Mouse (Mus musculus) midbrain, embryonic 15.5 days (tissue): ENCODE measurements around the gene Dnajc13. TPM values are rescaled to one million over a fixed set of nuclear protein-coding genes. Genes with fewer than 3 reads are reported as not detected.

Source experiments
- ATAC-seq: fragments of 200-750 bp; cut with Nextera tagmentation; replicated peaks from 2 replicates; pipeline ENCODE4 v1.8.0; 2017; ENCODE audit warnings: moderate TSS enrichment
- H3K27ac ChIP-seq: fragments of 300-500 bp; sonication (generic); 2 replicates; pipeline ENCODE4 v1.5.1; 2015; ENCODE audit warnings: mild to moderate bottlenecking, inconsistent platforms
- H3K27me3 ChIP-seq: fragments of 300-500 bp; sonication (generic); replicated peaks from 2 replicates; pipeline ENCODE4 v1.6.1; 2015; ENCODE audit warnings: inconsistent platforms
- H3K36me3 ChIP-seq: fragments of 300-500 bp; sonication (generic); replicated peaks from 2 replicates; pipeline ENCODE4 v1.6.1; 2015; ENCODE audit warnings: inconsistent platforms
- H3K4me1 ChIP-seq: fragments of 300-500 bp; sonication (generic); 2 replicates; pipeline ENCODE4 v1.6.1; 2015; ENCODE audit warnings: inconsistent platforms
- H3K4me2 ChIP-seq: fragments of 300-500 bp; sonication (generic); 2 replicates; pipeline ENCODE4 v1.6.1; 2015; ENCODE audit warnings: inconsistent platforms, mild to moderate bottlenecking, moderate library complexity
- H3K4me3 ChIP-seq: fragments of 300-500 bp; sonication (generic); 2 replicates; pipeline ENCODE4 v1.5.1; 2015; ENCODE audit warnings: mild to moderate bottlenecking, inconsistent platforms
- H3K9ac ChIP-seq: fragments of 300-500 bp; sonication (generic); 2 replicates; pipeline ENCODE4 v1.6.1; 2015; ENCODE audit warnings: mild to moderate bottlenecking, inconsistent platforms
- H3K9me3 ChIP-seq: fragments of 300-500 bp; sonication (generic); 2 replicates; pipeline ENCODE4 v1.6.1; 2016; ENCODE audit warnings: inconsistent platforms
- WGBS: fragments of 180-500 bp; shearing (Covaris S2); methylation state at CpG from one replicate; pipeline ENCODE4 v1.1.7; 2015; ENCODE audit warnings: mixed read lengths; 5-methylcytosine and 5-hydroxymethylcytosine counted together
- polyA plus RNA-seq: library from polyadenylated mRNA; unstranded; fragments of >200 nt; fragmentation: Nextera tagmentation; extraction: Ambion mirVana; gene quantifications from 2 replicates; pipeline ENCODE4 v1.2.1, GENCODE M21; 2015

The Dnajc13 gene
- polyA plus RNA-seq, 1 experiment from 2014 or later: 20.5 TPM

DNA sequence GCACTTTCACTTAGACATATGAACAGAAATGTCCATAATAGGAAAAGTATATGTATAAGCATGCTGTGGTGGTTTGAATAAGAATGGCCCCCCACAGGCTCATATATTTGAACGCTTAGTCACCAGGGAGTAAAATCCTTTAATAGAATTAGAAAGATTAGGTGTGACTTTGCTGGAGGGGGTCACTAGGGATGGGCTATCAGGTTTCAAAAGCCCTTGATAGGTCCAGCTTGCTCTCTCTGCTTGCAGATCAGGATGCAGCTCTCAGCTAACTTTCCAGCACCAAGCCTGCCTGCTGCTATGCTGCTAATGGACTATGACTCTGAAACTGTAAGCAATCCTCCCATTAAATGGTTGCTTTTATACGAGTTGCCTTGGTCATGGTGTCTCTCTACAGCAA is 68.2 kb downstream of the Dnajc13 start:
- Histone ChIP-seq H3K4me3 (no peak overlapping the region), H3K4me1 (no peaks in the 10 kb centered on the region), H3K9me3 (no peaks in the 10 kb centered on the region), H3K9ac (no peak overlapping the region), H3K27me3 (no peaks in the 10 kb centered on the region), H3K27ac (no peak overlapping the region), H3K36me3 (peaks cover 31% of the 10 kb centered on the region), H3K4me2 (no peak overlapping the region)
- ATAC-seq: no peak
- 47% methylated on average over 2 of the region's 2 CpGs for WGBS

DNA sequence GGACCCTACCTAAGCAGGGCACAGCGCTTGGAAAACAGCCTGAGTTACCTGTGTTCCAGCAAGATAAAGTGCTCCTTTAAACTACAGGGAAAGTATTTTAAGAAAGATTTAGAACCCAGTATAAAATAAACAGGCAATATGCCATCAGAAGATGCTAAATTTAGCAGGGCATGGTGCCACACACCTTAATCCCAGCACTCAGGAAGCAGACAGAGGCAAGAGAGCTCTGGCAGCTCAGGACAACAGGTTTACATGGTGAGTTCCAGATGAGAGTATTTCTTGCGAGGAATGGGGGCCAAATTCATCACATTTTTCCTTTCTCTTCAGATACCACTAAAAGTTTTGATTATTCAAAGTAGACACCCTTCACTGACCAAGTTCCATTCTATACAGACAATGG is 68.8 kb downstream of the Dnajc13 start:
- Histone ChIP-seq H3K27ac (no peak overlapping the region), H3K27me3 (no peaks in the 10 kb centered on the region), H3K4me1 (no peaks in the 10 kb centered on the region), H3K9me3 (no peaks in the 10 kb centered on the region), H3K4me3 (no peak overlapping the region), H3K9ac (no peak overlapping the region), H3K36me3 (peaks cover 33% of the 10 kb centered on the region), H3K4me2 (no peak overlapping the region)
- ATAC-seq: no peak
- WGBS: 83% methylated on average over 2 of the region's 2 CpGs

DNA sequence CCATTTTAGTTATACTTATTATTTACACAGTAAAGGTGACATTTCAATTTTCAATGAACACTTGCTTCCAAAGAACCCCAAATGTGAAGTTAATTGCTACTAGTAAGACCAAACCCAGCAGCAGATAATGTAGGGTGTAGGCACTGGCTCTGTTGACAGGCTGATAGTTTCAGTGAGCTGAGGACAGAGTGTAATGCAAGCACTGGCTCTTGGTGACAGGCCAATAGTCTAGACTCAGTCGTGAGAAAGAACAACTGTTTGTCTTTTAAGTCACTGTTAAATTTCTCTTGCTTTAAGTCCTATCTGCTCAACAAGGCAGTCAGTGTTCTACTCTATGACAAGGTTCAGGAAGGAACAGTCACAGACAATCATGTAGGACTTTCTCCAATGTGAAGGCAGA is 69.4 kb downstream of the Dnajc13 start:
- no peak overlapping the region for H3K4me2 ChIP-seq
- H3K36me3 ChIP-seq: peaks cover 31% of the 10 kb centered on the region
- WGBS: 79% methylated on average over 1 of the region's 1 CpGs
- H3K9me3 ChIP-seq: no peaks in the 10 kb centered on the region
- H3K27me3 ChIP-seq: no peaks in the 10 kb centered on the region
- H3K9ac ChIP-seq: no peak overlapping the region
- H3K4me3 ChIP-seq: no peak overlapping the region
- no peaks in the 10 kb centered on the region for H3K4me1 ChIP-seq
- no peak overlapping the region for H3K27ac ChIP-seq
- ATAC-seq: no peak

DNA sequence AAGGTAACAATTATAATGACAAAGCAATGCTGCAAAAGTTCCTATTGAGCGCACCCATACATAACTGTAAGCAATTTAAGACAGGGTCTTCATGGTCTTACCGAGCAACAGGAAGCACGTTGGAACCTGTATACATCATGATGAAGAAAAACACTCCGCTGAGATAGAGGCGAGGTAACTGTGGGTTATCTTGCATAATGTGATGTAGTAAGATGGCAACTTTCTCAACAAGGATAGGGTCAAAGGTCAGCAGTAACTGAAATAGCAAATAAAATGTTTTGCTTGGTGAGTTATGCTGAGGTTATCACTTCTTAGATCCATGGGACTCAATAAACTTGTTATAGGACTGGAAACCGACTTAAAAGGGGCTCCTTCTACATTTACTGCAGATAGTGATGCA is 70.2 kb downstream of the Dnajc13 start:
- Histone ChIP-seq H3K27me3 (no peaks in the 10 kb centered on the region), H3K4me3 (no peak overlapping the region), H3K27ac (no peak overlapping the region), H3K4me2 (no peak overlapping the region), H3K36me3 (peaks cover 27% of the 10 kb centered on the region), H3K9me3 (no peaks in the 10 kb centered on the region), H3K9ac (no peak overlapping the region), H3K4me1 (no peaks in the 10 kb centered on the region)
- WGBS: 93% methylated on average over 6 of the region's 6 CpGs
- ATAC-seq: no peak

DNA sequence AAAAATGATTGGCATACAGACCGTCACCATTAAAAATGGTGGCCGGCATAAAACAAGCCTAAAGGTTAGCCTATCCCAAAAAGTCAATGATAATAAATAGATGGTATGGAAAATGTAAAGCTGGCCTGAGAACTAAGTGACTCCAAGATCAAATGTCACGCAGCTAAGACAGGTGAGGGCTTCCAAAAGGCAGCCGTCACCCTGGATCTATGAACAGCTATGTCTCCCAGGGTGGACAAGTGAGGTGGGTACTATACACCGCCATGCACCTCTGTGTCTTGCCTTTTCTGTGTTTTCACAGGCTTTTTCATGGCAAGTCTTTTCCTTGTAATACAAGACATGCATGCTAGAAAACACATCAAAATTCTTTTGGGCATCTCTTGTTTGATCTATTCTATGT is 73.1 kb downstream of the Dnajc13 start:
- no peaks in the 10 kb centered on the region for H3K27me3 ChIP-seq
- WGBS: 98% methylated on average over 5 of the region's 5 CpGs
- no peak overlapping the region for H3K27ac ChIP-seq
- peaks cover 23% of the 10 kb centered on the region for H3K36me3 ChIP-seq
- H3K4me2 ChIP-seq: no peak overlapping the region
- no peak overlapping the region for H3K9ac ChIP-seq
- no peaks in the 10 kb centered on the region for H3K9me3 ChIP-seq
- no peak overlapping the region for H3K4me3 ChIP-seq
- ATAC-seq: no peak
- no peaks in the 10 kb centered on the region for H3K4me1 ChIP-seq

DNA sequence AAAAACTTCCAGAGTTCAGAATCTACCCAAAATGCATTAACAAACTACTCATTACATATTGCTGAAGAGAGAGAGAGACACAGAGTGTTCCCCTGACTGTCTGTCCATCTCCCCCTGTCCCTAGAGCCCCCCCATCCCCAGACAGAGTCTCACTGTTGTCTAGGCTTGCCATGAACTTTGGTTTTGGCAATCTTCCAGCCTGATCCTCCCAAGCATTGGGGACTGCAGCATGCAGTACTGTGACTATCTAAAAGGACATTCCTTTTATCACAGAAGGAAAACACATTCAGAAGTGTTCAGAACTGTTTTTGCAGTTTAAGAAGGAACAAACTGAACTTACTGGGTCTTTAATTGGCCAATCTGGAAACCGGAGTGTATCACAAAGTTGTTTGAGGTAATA is 74.0 kb downstream of the Dnajc13 start:
- H3K36me3 ChIP-seq: peaks cover 26% of the 10 kb centered on the region
- no peaks in the 10 kb centered on the region for H3K4me1 ChIP-seq
- no peak overlapping the region for H3K4me3 ChIP-seq
- 86% methylated on average over 1 of the region's 1 CpGs for WGBS
- H3K27ac ChIP-seq: no peak overlapping the region
- H3K9ac ChIP-seq: no peak overlapping the region
- H3K9me3 ChIP-seq: no peaks in the 10 kb centered on the region
- no peak overlapping the region for H3K4me2 ChIP-seq
- no peaks in the 10 kb centered on the region for H3K27me3 ChIP-seq
- no peak for ATAC-seq

DNA sequence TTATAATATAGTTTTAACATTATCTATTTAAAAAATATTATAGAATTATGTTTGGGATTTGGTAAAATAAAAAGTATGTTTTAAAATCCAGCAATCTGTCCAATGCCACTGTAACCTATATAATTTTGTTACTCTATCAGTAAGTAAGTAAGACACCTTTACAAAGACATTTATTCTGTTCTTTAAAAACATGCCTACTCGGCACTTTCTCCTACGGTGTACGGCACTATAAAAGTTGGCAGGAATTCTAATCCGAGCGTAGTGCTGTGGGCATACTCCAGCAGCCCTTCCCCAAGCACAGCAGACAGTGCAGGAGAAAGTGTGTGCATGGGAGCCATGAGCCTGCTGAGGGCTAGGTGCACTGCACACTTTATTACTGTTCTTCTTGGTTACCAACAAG is 75.7 kb downstream of the Dnajc13 start:
- no peaks in the 10 kb centered on the region for H3K4me1 ChIP-seq
- ATAC-seq: no peak
- peaks cover 34% of the 10 kb centered on the region for H3K36me3 ChIP-seq
- no peak overlapping the region for H3K9ac ChIP-seq
- H3K4me2 ChIP-seq: no peak overlapping the region
- WGBS: 92% methylated on average over 5 of the region's 5 CpGs
- H3K9me3 ChIP-seq: no peaks in the 10 kb centered on the region
- H3K4me3 ChIP-seq: no peak overlapping the region
- no peaks in the 10 kb centered on the region for H3K27me3 ChIP-seq
- no peak overlapping the region for H3K27ac ChIP-seq

DNA sequence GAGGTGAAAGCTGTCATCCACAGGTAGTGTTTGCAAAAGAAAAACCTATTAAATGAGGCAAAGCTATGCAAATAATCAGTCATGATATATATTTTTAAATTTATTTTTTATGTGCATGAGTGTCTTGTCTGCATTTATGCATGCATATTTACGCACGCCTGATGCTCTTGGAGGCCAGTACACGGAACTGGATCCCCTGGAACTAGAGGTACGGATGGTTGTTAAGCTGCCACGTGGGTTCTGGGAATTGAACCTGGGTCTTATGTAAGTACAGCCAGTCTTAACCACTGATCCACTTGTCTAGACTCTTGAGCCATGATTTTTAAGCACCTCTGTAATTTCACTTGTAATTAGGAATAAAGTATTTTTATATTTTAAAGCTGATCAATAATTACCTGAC is 79.5 kb downstream of the Dnajc13 start:
- 95% methylated on average over 5 of the region's 5 CpGs for WGBS
- no peak for ATAC-seq
- Histone ChIP-seq H3K9me3 (no peaks in the 10 kb centered on the region), H3K9ac (no peak overlapping the region), H3K27ac (no peak overlapping the region), H3K36me3 (peaks cover 51% of the 10 kb centered on the region), H3K4me2 (no peak overlapping the region), H3K27me3 (no peaks in the 10 kb centered on the region), H3K4me3 (no peak overlapping the region), H3K4me1 (no peaks in the 10 kb centered on the region)

DNA sequence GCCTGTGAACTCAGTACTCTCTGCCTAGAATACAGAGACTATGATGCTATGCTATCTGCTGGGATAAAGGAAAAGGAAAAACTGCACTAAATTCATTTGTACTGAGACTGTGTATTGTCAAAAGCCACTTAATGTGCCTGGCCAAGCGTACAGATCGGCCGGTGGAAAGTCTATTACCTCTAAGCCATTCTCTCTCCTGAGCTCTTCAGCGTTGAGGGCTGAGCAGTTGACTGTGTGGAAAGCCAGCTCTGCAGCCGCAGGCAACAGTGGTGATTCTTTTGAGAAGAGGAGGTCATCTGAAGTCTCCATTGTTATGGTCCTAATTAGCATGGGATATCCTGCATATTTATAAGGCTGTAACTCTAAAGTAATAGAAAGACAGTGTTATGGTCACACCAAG is 80.4 kb downstream of the Dnajc13 start:
- H3K27ac ChIP-seq: no peak overlapping the region
- no peaks in the 10 kb centered on the region for H3K4me1 ChIP-seq
- no peak overlapping the region for H3K4me3 ChIP-seq
- WGBS: 35% methylated on average over 5 of the region's 5 CpGs
- H3K4me2 ChIP-seq: no peak overlapping the region
- H3K27me3 ChIP-seq: no peaks in the 10 kb centered on the region
- H3K9me3 ChIP-seq: no peaks in the 10 kb centered on the region
- no peak overlapping the region for H3K9ac ChIP-seq
- no peak for ATAC-seq
- H3K36me3 ChIP-seq: peaks cover 54% of the 10 kb centered on the region

DNA sequence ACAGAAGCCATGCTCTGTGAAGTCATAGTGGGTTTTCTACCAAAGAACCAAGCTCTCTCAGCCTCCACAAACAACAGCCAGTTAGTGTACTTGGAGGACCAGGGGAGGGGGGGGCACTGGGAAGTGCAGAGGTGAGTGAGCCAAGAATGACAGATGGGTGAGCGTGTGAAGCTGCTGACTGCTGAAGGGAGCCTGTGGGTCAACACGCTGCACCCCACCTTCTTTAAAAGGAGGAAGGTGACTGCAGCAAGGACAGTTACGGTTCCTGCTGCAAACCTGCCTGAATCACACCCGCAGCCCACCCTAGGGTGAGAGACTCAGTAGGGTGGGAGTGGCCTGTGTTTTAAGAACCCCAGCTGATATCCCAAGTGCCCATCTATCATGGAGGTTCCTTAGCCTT is 81.1 kb downstream of the Dnajc13 start:
- H3K9me3 ChIP-seq: no peaks in the 10 kb centered on the region
- no peaks in the 10 kb centered on the region for H3K4me1 ChIP-seq
- no peak overlapping the region for H3K9ac ChIP-seq
- H3K27ac ChIP-seq: no peak overlapping the region
- ATAC-seq: no peak
- H3K36me3 ChIP-seq: peaks cover 60% of the 10 kb centered on the region
- no peak overlapping the region for H3K4me2 ChIP-seq
- H3K4me3 ChIP-seq: no peak overlapping the region
- 96% methylated on average over 4 of the region's 4 CpGs for WGBS
- no peaks in the 10 kb centered on the region for H3K27me3 ChIP-seq

DNA sequence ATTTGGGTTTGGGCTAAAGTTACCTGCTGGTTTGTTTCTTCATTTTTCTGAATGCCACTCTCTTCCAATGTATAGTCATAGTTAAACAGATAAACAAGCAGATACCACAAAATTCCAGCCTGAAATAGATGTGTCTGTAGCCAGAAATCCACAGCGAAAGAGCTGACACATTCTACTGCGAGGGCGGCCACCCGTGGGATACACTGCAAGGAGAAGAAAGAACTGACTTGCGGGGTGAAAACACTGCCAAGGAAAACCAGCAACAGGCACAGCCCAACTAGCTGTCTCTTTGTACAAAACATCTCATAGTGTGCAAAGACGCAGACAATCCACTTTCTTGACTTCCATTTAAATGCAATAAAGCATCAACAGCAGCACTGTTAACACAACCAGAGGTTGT is 82.7 kb downstream of the Dnajc13 start:
- 93% methylated on average over 6 of the region's 6 CpGs for WGBS
- Histone ChIP-seq H3K9me3 (no peaks in the 10 kb centered on the region), H3K36me3 (peaks cover 68% of the 10 kb centered on the region)

DNA sequence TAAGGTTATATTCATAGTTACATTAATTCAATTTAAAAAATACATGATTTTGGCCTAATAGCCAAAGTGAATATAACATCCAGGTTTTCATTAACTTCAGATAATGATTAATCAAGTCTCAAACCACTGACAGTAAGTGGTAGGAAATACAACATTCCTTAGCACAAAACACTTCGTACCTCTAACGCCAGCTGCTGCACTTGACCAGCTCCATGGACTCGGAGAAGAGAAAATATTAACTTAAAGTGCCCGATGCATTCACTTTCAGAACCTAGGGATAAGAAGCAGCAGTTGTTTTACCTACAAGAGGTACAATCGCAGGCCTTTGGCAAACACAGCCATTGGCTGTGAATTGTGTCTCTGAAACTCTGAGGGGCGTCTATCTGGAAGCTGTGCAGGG is 90.4 kb downstream of the Dnajc13 start:
- Histone ChIP-seq H3K4me1 (no peaks in the 10 kb centered on the region), H3K27me3 (no peaks in the 10 kb centered on the region), H3K9ac (no peak overlapping the region), H3K9me3 (no peaks in the 10 kb centered on the region), H3K4me3 (no peak overlapping the region), H3K27ac (no peak overlapping the region), H3K36me3 (peaks cover 46% of the 10 kb centered on the region), H3K4me2 (no peak overlapping the region)
- 92% methylated on average over 6 of the region's 6 CpGs for WGBS
- no peak for ATAC-seq

More for the DNA sequence above, 82.7 kb downstream of the Dnajc13 start:
- ATAC-seq: no peak
- H3K4me1 ChIP-seq: no peaks in the 10 kb centered on the region
- H3K27me3 ChIP-seq: no peaks in the 10 kb centered on the region
- H3K9ac ChIP-seq: no peak overlapping the region
- no peak overlapping the region for H3K4me3 ChIP-seq
- no peak overlapping the region for H3K27ac ChIP-seq
- H3K4me2 ChIP-seq: no peak overlapping the region

DNA sequence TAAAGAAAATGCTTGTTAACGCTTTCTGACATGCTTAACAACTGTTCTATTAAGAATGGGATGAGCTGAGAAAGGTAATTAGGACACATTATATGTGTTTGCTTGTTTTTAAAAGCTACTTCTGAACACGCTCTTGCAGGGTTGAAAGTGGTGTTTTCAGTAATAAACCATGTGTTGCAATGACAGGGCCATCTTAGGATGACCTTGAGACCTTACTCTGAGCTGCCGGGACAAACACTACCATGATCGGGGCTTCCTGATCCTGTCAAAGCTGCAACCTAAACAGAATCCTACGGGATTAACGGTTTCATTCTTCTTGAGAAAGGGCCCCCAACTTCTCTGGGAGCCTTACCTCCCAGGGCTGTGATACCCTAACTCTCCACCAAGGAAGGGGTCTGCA is 91.1 kb downstream of the Dnajc13 start:
- no peak for ATAC-seq
- peaks cover 42% of the 10 kb centered on the region for H3K36me3 ChIP-seq
- 93% methylated on average over 6 of the region's 6 CpGs for WGBS

DNA sequence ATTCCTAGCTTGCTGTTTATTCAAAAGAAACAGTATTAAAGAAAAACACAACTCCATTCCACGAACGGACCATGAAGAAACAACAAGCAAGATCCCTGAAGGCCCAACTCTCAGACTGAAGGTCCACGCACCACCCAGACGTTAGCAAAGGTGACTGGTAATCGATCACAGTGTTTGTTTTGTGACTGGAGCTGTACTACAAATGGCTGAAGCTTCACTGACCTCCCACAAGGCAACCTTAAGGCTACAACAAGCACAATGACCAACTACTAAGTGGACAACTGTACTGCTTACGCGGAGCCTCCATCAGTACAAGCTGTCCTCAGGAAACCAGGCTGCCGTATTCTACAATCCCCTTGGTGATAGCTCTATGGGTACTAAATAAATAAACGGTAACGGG is 92.7 kb downstream of the Dnajc13 start:
- Histone ChIP-seq H3K4me1 (no peaks in the 10 kb centered on the region), H3K27ac (no peak overlapping the region), H3K9me3 (no peaks in the 10 kb centered on the region), H3K4me3 (no peak overlapping the region), H3K27me3 (no peaks in the 10 kb centered on the region), H3K36me3 (peaks cover 41% of the 10 kb centered on the region), H3K9ac (no peak overlapping the region), H3K4me2 (no peak overlapping the region)
- ATAC-seq: no peak
- 94% methylated on average over 10 of the region's 10 CpGs for WGBS

More for the DNA sequence above, 91.1 kb downstream of the Dnajc13 start:
- Histone ChIP-seq H3K27me3 (no peaks in the 10 kb centered on the region), H3K9me3 (no peaks in the 10 kb centered on the region), H3K4me2 (no peak overlapping the region), H3K27ac (no peak overlapping the region), H3K4me1 (no peaks in the 10 kb centered on the region), H3K9ac (no peak overlapping the region), H3K4me3 (no peak overlapping the region)
